Mouse (Mus musculus) limb, embryonic 10.5 days (tissue): ENCODE data around the gene Exoc3l. TPM values are rescaled to one million over a fixed set of nuclear protein-coding genes. Genes with fewer than 3 reads are reported as not detected.
A peak's percentile ranks its signal among the peaks of the same experiment; 100 is the strongest.

Source experiments
- DNase-seq: peaks from one replicate; pipeline ENCODE4 v3.0.0-alpha.2; 2017; ENCODE audit warnings: low spot score
- H3K27ac ChIP-seq: fragments of 300-500 bp; sonication (generic); 2 replicates; pipeline ENCODE4 v1.5.1; 2016; ENCODE audit warnings: mild to moderate bottlenecking
- H3K27me3 ChIP-seq: fragments of 300-500 bp; sonication (generic); 2 replicates; pipeline ENCODE4 v1.6.1; 2016; ENCODE audit warnings: low read depth, mild to moderate bottlenecking; ENCODE audit not compliant: poor library complexity, severe bottlenecking
- H3K36me3 ChIP-seq: fragments of 300-500 bp; sonication (generic); 2 replicates; pipeline ENCODE4 v1.6.1; 2016; ENCODE audit warnings: mild to moderate bottlenecking, moderate library complexity
- H3K4me1 ChIP-seq: fragments of 300-500 bp; sonication (generic); 2 replicates; pipeline ENCODE4 v1.6.1; 2016
- H3K4me3 ChIP-seq: fragments of 300-500 bp; sonication (generic); 2 replicates; pipeline ENCODE4 v1.5.1; 2016; ENCODE audit warnings: mild to moderate bottlenecking, moderate library complexity
- H3K9me3 ChIP-seq: fragments of 300-500 bp; sonication (generic); replicated peaks from 2 replicates; pipeline ENCODE4 v1.6.1; 2016; ENCODE audit warnings: mild to moderate bottlenecking
- WGBS: fragments of 180-500 bp; shearing (Covaris S2); methylation state at CpG from one replicate; pipeline ENCODE4 v1.1.7; 2016; 5-methylcytosine and 5-hydroxymethylcytosine counted together
- polyA plus RNA-seq: library from polyadenylated mRNA; unstranded; fragments of >200 nt; fragmentation: Nextera tagmentation; extraction: Ambion mirVana; gene quantifications from 2 replicates; pipeline ENCODE4 v1.2.1, GENCODE M21; 2016

Gene Exoc3l
- polyA plus RNA-seq, 1 experiment from 2014 or later, result 15.1 TPM

DNA sequence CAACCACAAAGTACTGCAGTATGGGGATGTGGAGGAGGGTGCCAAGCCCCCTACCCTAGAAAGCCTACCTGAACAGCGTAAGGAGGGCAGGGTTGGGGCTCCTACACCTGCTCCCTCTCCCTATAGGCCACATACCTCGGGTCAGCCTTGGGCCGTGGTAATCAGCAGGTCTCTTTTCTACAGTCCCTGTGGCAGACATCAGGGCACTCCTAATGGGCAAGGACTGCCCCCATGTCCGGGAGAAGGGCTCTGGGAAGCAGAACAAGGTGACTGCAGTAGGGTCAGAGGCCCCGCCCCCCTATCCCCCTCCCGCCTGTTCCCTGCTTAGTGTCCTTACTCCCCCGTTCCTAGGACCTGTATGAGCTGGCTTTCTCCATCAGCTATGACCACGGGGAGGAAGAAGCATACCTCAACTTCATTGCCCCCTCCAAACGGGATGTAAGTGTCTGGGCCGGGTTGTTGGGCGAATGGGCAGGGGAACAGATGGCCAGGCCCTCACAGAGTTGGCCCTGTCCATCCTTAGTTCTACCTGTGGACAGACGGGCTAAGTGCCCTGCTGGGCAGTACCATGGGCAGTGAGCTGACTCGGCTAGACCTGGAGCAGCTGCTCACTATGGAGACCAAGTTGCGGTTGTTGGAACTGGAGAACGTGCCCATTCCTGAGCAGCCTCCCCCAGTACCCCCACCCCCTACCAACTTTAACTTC, 13.4 kb upstream of the Exoc3l start:
- peaks cover 22% of the 10 kb centered on the region for H3K4me1 ChIP-seq
- WGBS, result 83% methylated on average over 15 of the region's 15 CpGs
- H3K9me3 ChIP-seq, result no peaks in the 10 kb centered on the region
- no peak overlapping the region for H3K27ac ChIP-seq
- no peak for DNase-seq
- no peak overlapping the region for H3K4me3 ChIP-seq
- no peaks in the 10 kb centered on the region for H3K27me3 ChIP-seq
- peaks cover 85% of the 10 kb centered on the region for H3K36me3 ChIP-seq

DNA sequence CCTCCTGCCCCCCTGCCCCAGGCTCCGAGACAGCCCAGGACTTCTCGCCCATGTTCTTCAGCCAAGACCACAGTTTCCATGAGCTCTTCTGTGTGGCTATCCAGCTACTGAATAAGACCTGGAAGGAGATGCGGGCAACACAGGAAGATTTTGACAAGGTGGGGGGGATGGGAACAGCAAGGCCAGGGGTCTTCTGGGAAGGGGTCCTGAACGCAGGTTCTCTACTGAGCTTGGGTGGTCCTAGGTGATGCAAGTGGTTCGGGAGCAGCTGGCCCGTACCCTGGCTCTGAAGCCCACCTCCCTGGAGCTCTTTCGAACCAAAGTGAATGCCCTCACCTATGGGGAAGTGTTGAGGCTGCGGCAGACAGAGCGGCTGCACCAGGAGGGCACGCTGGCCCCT, 12.5 kb upstream of the Exoc3l start:
- WGBS, result 94% methylated on average over 10 of the region's 10 CpGs
- no peak for DNase-seq
- no peaks in the 10 kb centered on the region for H3K27me3 ChIP-seq
- H3K4me3 ChIP-seq, result no peak overlapping the region
- no peak overlapping the region for H3K27ac ChIP-seq
- H3K4me1 ChIP-seq, result peaks cover 23% of the 10 kb centered on the region
- H3K9me3 ChIP-seq, result no peaks in the 10 kb centered on the region
- peaks cover 85% of the 10 kb centered on the region for H3K36me3 ChIP-seq

DNA sequence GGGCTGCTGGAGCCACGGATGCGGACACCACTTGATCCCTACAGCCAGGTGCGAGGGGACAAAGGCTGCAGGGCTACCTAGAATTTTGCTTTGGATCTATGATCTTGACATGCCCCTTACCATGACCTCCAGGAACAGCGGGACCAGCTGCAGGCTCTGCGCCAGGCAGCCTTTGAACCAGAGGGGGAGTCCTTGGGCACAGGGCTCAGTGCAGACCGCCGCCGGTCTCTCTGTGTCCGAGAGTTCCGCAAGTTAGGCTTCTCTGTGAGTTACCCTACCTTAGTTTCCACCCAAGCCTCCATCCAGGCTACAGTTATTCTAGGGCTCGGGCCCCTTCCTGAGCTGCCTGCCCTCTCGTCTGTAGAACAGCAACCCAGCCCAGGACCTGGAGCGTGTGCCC, 11.8 kb upstream of the Exoc3l start:
- H3K4me3 ChIP-seq, result no peak overlapping the region
- peaks cover 85% of the 10 kb centered on the region for H3K36me3 ChIP-seq
- H3K4me1 ChIP-seq, result peaks cover 23% of the 10 kb centered on the region
- WGBS, result 96% methylated on average over 13 of the region's 13 CpGs
- no peak overlapping the region for H3K27ac ChIP-seq
- H3K27me3 ChIP-seq, result no peaks in the 10 kb centered on the region
- no peak for DNase-seq
- H3K9me3 ChIP-seq, result no peaks in the 10 kb centered on the region

DNA sequence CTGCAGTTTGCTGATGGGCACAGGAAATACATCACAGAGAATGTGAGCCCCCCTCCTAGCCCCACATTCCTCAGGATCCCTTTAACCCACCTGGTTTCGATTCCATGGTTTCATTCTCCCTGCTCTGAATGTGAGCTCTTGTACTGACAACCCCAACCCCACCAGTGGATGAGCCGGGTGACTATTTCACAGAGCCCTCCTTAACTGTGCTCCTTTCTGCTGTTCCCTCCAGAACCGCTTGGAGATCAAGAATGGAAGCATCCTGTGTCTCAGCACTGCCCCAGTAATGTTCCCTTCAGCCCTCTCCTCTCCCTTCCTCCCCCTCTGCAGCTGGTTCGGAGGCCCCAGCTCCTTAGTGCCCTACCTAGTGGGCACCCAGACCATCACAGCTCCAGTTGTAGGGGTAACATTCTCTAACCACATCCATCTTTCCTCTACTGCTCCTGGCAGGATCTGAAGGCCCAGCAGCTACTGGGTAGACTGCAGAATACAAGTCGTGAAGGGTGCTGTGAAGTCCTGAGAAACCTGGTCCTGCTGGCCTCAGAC, 10.3 kb upstream of the Exoc3l start:
- H3K27me3 ChIP-seq, result no peaks in the 10 kb centered on the region
- H3K4me3 ChIP-seq, result peak overlapping the region; percentile 47
- H3K36me3 ChIP-seq, result peaks cover 85% of the 10 kb centered on the region
- no peaks in the 10 kb centered on the region for H3K9me3 ChIP-seq
- WGBS, result 48% methylated on average over 5 of the region's 5 CpGs
- peak overlapping the region; percentile 75 for H3K27ac ChIP-seq
- H3K4me1 ChIP-seq, result peaks cover 23% of the 10 kb centered on the region
- no peak for DNase-seq

DNA sequence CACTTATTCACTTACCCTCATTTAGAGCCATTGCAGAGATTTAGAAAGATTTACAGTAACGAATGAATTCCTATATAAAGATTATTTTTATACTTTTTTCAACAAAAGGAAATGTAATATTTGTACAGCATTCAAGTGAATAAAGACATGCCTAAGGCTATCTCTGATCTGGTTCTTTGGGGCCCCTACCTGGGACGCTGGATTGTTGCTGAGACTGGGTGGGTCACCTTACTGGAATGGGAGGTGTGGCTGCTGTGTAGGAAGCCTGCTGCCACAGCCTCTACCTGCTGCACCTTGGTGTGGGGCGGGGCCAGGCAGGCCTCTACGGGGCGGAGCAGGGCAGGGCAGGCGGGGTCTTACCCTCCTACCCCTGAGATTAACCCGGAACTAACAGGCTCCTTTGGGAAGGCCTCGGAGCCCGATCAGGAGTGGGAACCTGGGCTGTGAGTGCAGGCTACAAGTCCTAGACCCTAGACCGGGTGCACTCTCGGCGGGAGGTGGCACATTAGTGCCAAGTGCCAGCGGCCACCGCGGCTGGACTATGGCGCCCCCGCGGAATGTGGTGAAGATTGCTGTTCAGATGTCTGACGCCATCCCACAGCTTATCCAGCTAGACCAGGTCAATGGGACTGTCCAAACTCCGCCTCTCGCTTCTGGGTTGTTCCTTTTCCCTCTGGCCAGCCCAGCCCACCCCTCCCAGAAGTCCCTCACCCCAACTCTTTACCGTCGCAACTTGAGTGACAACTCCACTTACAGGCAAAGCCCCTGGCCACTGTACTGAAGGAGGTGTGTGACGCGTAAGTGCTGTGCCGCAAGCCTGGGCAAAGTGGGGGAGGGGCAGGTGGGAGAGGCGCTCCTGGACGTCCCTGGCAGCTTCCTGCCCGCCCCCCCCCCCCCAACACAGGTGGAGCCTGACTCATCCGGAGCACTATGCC, 9.6 kb upstream of the Exoc3l start, which contains the start of gene Elmo3:
TSS of gene Elmo3 (plus strand) at position 391 of the 935 bp plus-strand sequence.
- no peaks in the 10 kb centered on the region for H3K27me3 ChIP-seq
- H3K9me3 ChIP-seq, result no peaks in the 10 kb centered on the region
- H3K4me3 ChIP-seq, result peak within 1 kb of the TSS; percentile 47
- peak; percentile 70 for DNase-seq
- peaks cover 86% of the 10 kb centered on the region for H3K36me3 ChIP-seq
- H3K4me1 ChIP-seq, result peaks cover 23% of the 10 kb centered on the region
- WGBS, result 5% methylated on average over 30 of the region's 30 CpGs
- peak within 1 kb of the TSS; percentile 75 for H3K27ac ChIP-seq

GRCm38 (mm10) chr8:105304325-105305210, 8.7 kb upstream of the Exoc3l start:
- peaks cover 87% of the 10 kb centered on the region for H3K36me3 ChIP-seq
- DNase-seq, result no peak
- peaks cover 23% of the 10 kb centered on the region for H3K4me1 ChIP-seq
- WGBS, result 86% methylated on average over 9 of the region's 9 CpGs
- no peak overlapping the region for H3K27ac ChIP-seq
- H3K9me3 ChIP-seq, result no peaks in the 10 kb centered on the region
- no peak overlapping the region for H3K4me3 ChIP-seq
- H3K27me3 ChIP-seq, result no peaks in the 10 kb centered on the region

- H3K4me3 ChIP-seq, result no peak overlapping the region
- no peaks in the 10 kb centered on the region for H3K27me3 ChIP-seq
- 87% methylated on average over 9 of the region's 9 CpGs for WGBS
- no peak for DNase-seq
- H3K9me3 ChIP-seq, result no peaks in the 10 kb centered on the region
- peaks cover 86% of the 10 kb centered on the region for H3K36me3 ChIP-seq
- peaks cover 25% of the 10 kb centered on the region for H3K4me1 ChIP-seq
- no peak overlapping the region for H3K27ac ChIP-seq
Measured at GRCm38 (mm10) chr8:105303874-105304273, 8.0 kb upstream of the Exoc3l start.

DNA sequence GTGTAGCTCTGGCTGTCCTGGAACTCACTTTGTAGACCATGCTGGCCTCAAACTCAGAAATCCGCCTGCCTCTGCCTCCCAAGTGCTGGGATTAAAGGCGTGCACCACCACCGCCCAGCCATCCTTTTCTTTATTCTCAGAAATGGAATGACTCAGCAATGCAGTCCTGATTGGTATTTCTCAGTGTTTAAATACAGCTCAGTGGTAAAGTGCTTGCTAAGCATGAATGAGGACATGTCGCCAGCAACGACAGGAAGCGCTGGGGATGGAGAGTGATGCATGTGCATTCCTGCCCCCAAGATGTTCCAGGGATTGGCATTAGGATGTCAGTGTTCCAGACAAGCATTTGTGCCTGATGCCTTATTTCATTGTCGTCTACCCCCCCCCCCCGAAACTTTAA, 7.5 kb upstream of the Exoc3l start:
- Histone ChIP-seq H3K27ac (no peak overlapping the region), H3K9me3 (no peaks in the 10 kb centered on the region), H3K36me3 (peaks cover 86% of the 10 kb centered on the region), H3K27me3 (no peaks in the 10 kb centered on the region), H3K4me1 (peaks cover 30% of the 10 kb centered on the region), H3K4me3 (no peak overlapping the region)
- no peak for DNase-seq
- WGBS, result 92% methylated on average over 8 of the region's 8 CpGs

DNA sequence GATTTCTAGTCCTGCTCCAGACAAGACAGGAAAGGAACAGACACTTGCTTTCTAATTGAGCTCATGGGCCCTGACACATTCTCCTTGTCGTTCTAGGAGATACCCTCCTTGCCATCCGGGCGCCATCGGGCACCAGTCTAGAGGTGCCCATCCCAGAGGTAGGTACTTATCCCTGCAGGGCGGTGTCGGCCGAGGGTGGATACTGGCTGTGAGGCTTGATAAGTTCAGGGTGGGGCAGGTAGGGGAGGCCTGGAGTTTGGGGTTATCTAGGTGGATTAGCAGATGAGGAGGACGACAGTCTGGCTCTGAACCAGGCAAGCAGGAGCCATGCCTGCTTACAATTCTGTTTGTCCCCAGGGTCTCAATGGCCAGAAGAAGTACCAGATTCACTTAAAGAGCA, 4.1 kb upstream of the Exoc3l start:
- Histone ChIP-seq H3K4me3 (no peak overlapping the region), H3K9me3 (no peaks in the 10 kb centered on the region), H3K27me3 (peaks cover 5% of the 10 kb centered on the region; the same call in 1 of the 2 replicates), H3K36me3 (peaks cover 65% of the 10 kb centered on the region), H3K27ac (no peak overlapping the region), H3K4me1 (peaks cover 36% of the 10 kb centered on the region)
- WGBS, result 97% methylated on average over 8 of the region's 8 CpGs
- DNase-seq, result no peak

DNA sequence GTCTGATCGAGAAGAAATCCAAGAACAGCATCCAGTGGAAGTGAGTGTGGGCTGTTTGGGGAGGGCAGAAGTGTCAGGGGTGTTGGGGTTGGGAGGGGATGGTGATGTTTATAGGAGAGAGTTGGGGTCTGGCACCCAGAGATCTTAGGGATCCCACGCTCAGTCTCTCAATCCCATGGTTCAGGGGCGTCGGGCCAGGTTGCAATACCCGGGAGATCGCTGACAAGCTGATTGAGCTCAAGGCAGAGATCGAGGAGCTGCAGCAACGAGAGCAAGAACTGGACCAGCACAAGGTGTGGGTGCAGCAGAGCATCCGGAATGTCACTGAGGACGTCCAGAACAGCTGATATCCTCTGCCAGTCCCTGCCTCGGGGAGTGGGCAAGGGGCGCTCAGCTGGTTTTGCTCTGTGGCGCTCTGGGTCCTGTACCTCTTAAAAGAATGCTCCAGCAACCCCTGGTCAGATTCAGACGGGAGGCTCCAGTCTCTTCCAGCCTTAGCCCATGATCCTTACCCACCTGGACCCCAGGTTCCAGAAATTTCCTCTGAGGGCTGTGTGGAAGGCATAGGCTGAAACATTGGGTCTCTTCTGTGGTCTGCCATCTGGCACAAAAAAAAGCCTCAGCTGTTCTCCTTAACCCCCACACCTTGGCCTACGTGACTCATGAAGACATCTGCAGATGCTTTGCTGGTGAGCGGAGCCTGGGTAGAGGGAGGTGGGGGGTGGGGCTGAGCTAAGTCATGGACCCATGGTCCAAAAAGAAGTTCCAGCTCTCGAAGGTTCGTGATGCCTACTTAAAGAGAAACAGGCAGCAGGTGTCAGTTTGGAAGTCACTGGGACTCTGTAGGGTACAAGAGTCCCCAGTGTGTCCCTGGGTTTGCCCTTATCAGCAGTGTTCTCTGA, 2.7 kb upstream of the Exoc3l start:
- Histone ChIP-seq H3K4me3 (peak overlapping the region; percentile 95), H3K27ac (peak overlapping the region; percentile 91), H3K27me3 (peaks cover 8% of the 10 kb centered on the region; the same call in 1 of the 2 replicates), H3K9me3 (no peaks in the 10 kb centered on the region), H3K36me3 (peaks cover 51% of the 10 kb centered on the region), H3K4me1 (peaks cover 29% of the 10 kb centered on the region)
- DNase-seq, result no peak
- 65% methylated on average over 18 of the region's 18 CpGs for WGBS

GRCm38 (mm10) chr8:105297511-105298192, 1.8 kb upstream of the Exoc3l start, which contains the start of gene E2f4:
E2f4 (plus strand) TSS chr8:105297663.
- Histone ChIP-seq H3K4me3 (peak within 1 kb of the TSS; percentile 95), H3K27me3 (peaks cover 18% of the 10 kb centered on the region), H3K9me3 (no peaks in the 10 kb centered on the region), H3K4me1 (peaks cover 34% of the 10 kb centered on the region), H3K27ac (peak within 1 kb of the TSS; percentile 91), H3K36me3 (peaks cover 42% of the 10 kb centered on the region)
- DNase-seq, result peak; percentile 99
- under 1% methylated on average over 58 of the region's 58 CpGs for WGBS
